Mouse (Mus musculus): ENCODE data around the gene Kctd5. TPM values are rescaled to one million over a fixed set of nuclear protein-coding genes. Genes with fewer than 3 reads are reported as not detected.

Kctd5 gene
- polyA plus RNA-seq, 1 experiment from 2014 or later, result 34.3 TPM

DNA sequence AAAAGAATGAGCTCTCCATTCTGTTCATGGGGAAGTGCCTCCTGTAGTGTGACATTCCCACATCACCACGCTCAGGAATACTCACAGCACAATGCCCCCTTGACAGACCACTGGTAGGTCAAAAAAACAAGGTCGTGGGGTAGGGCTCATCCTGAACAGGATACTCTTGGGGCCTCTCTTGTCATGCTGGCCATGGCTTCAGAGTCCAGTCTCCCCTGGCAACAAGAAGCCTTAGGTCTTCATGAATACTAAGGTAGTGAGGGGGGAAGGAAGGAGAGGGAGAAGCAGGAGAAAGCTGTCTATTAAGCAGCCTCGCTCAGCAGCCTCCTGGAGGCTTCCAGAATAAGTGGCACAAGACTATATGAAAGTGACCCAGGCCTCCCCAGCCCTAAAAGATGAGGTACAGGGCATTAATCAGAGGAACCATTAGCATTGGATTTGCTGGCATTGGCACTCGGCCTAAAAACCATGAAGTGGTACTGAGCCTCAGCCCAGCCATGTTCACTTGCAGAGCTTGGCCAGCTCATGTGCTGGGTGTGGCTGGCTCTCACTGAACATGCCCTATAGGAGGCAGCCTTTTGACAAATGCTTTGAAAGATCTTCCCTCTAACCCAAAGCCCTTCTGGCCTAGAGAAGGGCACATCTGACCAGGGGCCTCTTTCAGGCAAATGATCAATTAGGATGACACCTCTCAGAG lies 10.7 kb downstream of the Kctd5 start:
- WGBS, result 82% methylated on average over 4 of the region's 4 CpGs

DNA sequence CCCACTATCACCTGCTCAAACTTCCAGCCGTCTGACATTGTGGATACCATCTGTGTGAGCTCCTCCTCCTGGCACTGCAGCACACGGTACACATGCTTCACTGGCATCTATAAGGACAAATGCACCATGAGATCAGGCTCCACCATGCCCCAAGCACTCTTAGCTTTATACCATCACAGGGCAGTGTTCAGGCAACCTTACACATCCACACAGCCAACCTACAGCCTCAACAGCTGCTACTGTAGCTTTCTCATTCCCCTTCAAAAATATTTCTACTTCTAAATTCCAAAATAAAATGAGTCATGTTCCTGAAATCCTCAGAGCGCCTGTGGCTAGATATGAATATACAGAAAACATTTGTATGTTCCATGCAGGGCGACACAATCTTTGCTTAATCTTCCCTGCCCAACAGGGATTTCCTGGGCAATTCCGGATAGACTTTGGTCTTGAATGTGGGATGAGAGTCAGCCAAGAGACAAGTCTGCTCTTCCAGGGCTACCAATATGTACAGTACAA lies 15.5 kb downstream of the Kctd5 start:
- no peak overlapping the region for H3K4me2 ChIP-seq (replicated peaks; ENCODE audit: low read depth, low read length)
- H3K4me1 ChIP-seq (ENCODE audit: insufficient read depth, low read depth, low read length), result no peaks in the 10 kb centered on the region
- no peak overlapping the region for H3K27ac ChIP-seq (ENCODE audit: low read length)
- H3K9ac ChIP-seq (replicated peaks; ENCODE audit: low read depth), result no peak overlapping the region
- no peaks in the 10 kb centered on the region for H3K9me3 ChIP-seq (ENCODE audit: low read length)
- ATAC-seq, result no peak
- WGBS, result 87% methylated on average over 5 of the region's 5 CpGs
- peaks cover 35% of the 10 kb centered on the region for H3K36me3 ChIP-seq (ENCODE audit: insufficient read depth, low read length)
- no peak for DNase-seq (ENCODE audit: low spot score)
- TF ChIP-seq EP300 (IDR thresholded peaks at IDR 0.05) (no peak), CTCF (IDR thresholded peaks at IDR 0.05) (no peak)
- H3K4me3 ChIP-seq (ENCODE audit: low read depth, low read length), result no peak overlapping the region
- no peaks in the 10 kb centered on the region for H3K27me3 ChIP-seq (replicated peaks; ENCODE audit: insufficient read depth, low read length)

More for the DNA sequence above, 10.7 kb downstream of the Kctd5 start:
- Histone ChIP-seq H3K9me3 (ENCODE audit: low read length) (no peaks in the 10 kb centered on the region), H3K9ac (replicated peaks; ENCODE audit: low read depth) (no peak overlapping the region), H3K4me1 (ENCODE audit: insufficient read depth, low read depth, low read length) (no peaks in the 10 kb centered on the region), H3K27ac (ENCODE audit: low read length) (no peak overlapping the region), H3K36me3 (ENCODE audit: insufficient read depth, low read length) (peaks cover 10% of the 10 kb centered on the region), H3K4me2 (replicated peaks; ENCODE audit: low read depth, low read length) (no peak overlapping the region), H3K27me3 (replicated peaks; ENCODE audit: insufficient read depth, low read length) (no peaks in the 10 kb centered on the region), H3K4me3 (ENCODE audit: low read depth, low read length) (no peak overlapping the region)
- no peak for DNase-seq (ENCODE audit: low spot score)
- ATAC-seq, result no peak
- TF ChIP-seq EP300 (IDR thresholded peaks at IDR 0.05) (no peak), CTCF (IDR thresholded peaks at IDR 0.05) (no peak; the same call in 1 of the 2 replicates)

DNA sequence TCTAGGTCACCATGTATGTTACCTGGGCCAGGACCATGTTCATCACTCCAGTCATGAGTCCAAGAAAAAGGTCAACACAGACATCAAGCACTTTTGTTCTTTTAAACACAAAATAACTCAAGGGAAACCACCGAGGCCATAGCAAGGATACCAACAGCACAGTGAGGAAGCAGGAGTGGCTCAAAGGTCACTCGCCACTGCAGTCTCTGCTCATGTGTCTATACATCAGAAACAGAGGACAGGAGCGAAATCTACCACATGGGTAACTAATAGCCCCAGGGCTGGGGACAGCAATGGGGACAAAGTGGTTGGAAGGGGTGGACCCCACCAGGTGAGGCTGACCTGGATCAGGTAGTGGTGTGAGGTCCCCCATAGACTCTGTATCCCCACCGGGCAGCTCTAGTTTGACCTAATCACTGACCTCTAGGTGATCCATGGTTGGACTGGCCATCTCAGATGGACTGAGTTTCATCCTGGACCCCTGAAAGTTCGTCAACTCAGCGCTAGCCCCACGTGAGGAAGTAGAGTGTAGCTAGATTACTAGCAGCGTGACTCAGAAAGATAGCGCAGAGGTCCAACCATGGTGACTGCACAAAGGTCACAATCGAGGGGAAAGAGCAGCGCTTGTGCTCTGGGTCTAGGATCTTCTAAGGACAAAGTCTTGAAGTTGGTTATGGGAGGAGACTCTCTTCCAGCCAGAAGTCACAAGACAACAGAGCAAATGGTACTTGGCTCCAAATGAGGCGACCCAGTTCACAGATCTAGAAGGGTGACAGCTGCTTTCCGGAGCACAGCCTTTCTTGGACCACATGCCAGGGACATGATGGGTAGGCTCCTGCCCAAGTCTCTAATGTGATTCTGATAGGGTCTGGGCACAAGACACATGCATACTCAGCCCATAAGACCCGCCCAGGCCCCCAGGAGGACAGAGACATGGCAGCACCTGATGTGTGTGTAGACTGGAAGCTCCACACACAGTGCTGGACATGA lies 16.4 kb downstream of the Kctd5 start:
- Histone ChIP-seq H3K27ac (ENCODE audit: low read length) (no peak overlapping the region), H3K9ac (replicated peaks; ENCODE audit: low read depth) (no peak overlapping the region), H3K36me3 (ENCODE audit: insufficient read depth, low read length) (peaks cover 38% of the 10 kb centered on the region), H3K27me3 (replicated peaks; ENCODE audit: insufficient read depth, low read length) (no peaks in the 10 kb centered on the region), H3K9me3 (ENCODE audit: low read length) (no peaks in the 10 kb centered on the region), H3K4me1 (ENCODE audit: insufficient read depth, low read depth, low read length) (no peaks in the 10 kb centered on the region), H3K4me3 (ENCODE audit: low read depth, low read length) (no peak overlapping the region), H3K4me2 (replicated peaks; ENCODE audit: low read depth, low read length) (no peak overlapping the region)
- DNase-seq (ENCODE audit: low spot score) (no peak), ATAC-seq (no peak)
- 87% methylated on average over 14 of the region's 14 CpGs for WGBS
- TF ChIP-seq EP300 (IDR thresholded peaks at IDR 0.05) (no peak), CTCF (IDR thresholded peaks at IDR 0.05) (no peak)

DNA sequence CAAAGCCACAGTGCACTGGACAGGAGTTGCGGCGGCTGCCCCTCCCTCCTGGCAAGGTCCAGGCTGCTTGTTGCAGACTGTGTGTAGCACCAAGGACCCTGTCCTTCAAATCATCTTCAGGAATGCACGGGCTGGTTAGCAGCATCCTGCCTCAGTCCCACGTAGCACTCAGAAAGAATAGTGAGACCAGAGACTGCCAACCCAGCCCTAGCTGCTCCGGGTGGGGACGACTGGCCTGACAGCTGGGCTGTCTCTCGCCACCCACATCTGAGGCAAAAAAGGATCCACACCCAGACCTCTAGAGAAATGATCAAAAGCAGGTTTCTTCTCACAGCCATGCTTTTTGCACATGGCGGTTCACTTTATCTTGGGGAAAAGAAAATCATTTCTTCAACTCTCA lies 24.3 kb downstream of the Kctd5 start:
- Histone ChIP-seq H3K4me3 (ENCODE audit: low read depth, low read length) (no peak overlapping the region), H3K9me3 (ENCODE audit: low read length) (no peaks in the 10 kb centered on the region), H3K4me1 (ENCODE audit: insufficient read depth, low read depth, low read length) (no peaks in the 10 kb centered on the region), H3K9ac (replicated peaks; ENCODE audit: low read depth) (no peak overlapping the region), H3K36me3 (ENCODE audit: insufficient read depth, low read length) (peaks cover 19% of the 10 kb centered on the region; the same call in 1 of the 2 replicates), H3K27me3 (replicated peaks; ENCODE audit: insufficient read depth, low read length) (no peaks in the 10 kb centered on the region), H3K4me2 (replicated peaks; ENCODE audit: low read depth, low read length) (no peak overlapping the region), H3K27ac (ENCODE audit: low read length) (no peak overlapping the region)
- no peak for ATAC-seq
- no peak for DNase-seq (ENCODE audit: low spot score)
- no peak for TF ChIP-seq CTCF (IDR thresholded peaks at IDR 0.05)
- no peak for TF ChIP-seq EP300 (IDR thresholded peaks at IDR 0.05)
- 92% methylated on average over 8 of the region's 8 CpGs for WGBS

DNA sequence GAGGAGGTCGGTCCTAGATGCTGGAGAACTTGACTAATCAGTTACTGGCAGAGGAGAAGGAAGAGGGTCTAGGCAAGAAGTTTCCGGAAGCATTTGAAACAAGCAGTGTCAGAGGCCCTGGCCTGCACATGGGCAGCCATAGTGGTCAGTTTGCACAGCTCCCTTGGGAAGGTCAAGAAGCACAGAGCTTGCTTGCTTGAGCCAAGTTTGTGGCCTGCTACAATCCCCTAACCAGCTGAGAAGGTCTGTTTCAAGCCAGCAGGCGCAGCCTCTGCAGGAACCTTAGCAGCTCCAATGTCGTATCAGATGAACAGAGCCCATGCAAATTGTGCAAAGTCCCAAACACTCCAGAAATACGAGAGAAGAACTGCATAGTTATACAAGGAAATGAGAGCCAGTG lies 25.2 kb downstream of the Kctd5 start:
- ATAC-seq, result no peak
- H3K4me2 ChIP-seq (replicated peaks; ENCODE audit: low read depth, low read length), result no peak overlapping the region
- H3K4me1 ChIP-seq (ENCODE audit: insufficient read depth, low read depth, low read length), result no peaks in the 10 kb centered on the region
- no peaks in the 10 kb centered on the region for H3K9me3 ChIP-seq (ENCODE audit: low read length)
- TF ChIP-seq EP300 (IDR thresholded peaks at IDR 0.05), result no peak
- TF ChIP-seq CTCF (IDR thresholded peaks at IDR 0.05), result no peak
- H3K36me3 ChIP-seq (ENCODE audit: insufficient read depth, low read length), result peaks cover 14% of the 10 kb centered on the region; the same call in 1 of the 2 replicates
- no peak overlapping the region for H3K27ac ChIP-seq (ENCODE audit: low read length)
- DNase-seq (ENCODE audit: low spot score), result no peak
- no peak overlapping the region for H3K9ac ChIP-seq (replicated peaks; ENCODE audit: low read depth)
- 71% methylated on average over 5 of the region's 5 CpGs for WGBS
- H3K4me3 ChIP-seq (ENCODE audit: low read depth, low read length), result no peak overlapping the region
- H3K27me3 ChIP-seq (replicated peaks; ENCODE audit: insufficient read depth, low read length), result no peaks in the 10 kb centered on the region

DNA sequence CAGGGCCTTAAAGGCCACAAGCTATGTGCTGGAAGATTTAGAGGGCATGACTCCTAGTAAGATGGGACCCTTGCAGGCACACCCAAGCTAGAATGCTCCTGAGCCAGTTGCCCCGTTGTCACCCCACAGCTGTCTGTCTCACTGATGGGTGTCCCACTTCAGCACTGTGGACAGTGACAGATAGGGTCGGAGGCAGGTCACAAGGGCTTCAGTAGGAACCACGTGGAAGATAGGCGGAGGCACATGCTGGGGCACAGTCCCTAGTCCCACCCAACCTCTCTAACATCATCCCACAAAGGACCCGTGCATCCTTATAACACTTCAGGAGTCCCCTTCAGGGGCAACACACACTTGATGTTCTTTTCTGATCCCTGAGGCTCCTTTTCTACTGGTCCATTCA lies 27.3 kb downstream of the Kctd5 start:
- TF ChIP-seq EP300 (IDR thresholded peaks at IDR 0.05) (no peak), CTCF (IDR thresholded peaks at IDR 0.05) (no peak)
- H3K4me1 ChIP-seq (ENCODE audit: insufficient read depth, low read depth, low read length), result no peaks in the 10 kb centered on the region
- H3K36me3 ChIP-seq (ENCODE audit: insufficient read depth, low read length), result peaks cover 7% of the 10 kb centered on the region; the same call in 1 of the 2 replicates
- H3K27me3 ChIP-seq (replicated peaks; ENCODE audit: insufficient read depth, low read length), result no peaks in the 10 kb centered on the region
- DNase-seq (ENCODE audit: low spot score) (no peak), ATAC-seq (no peak)
- H3K27ac ChIP-seq (ENCODE audit: low read length), result no peak overlapping the region
- H3K4me3 ChIP-seq (ENCODE audit: low read depth, low read length), result no peak overlapping the region
- 25% methylated on average over 5 of the region's 5 CpGs for WGBS
- no peaks in the 10 kb centered on the region for H3K9me3 ChIP-seq (ENCODE audit: low read length)
- H3K9ac ChIP-seq (replicated peaks; ENCODE audit: low read depth), result no peak overlapping the region
- no peak overlapping the region for H3K4me2 ChIP-seq (replicated peaks; ENCODE audit: low read depth, low read length)

All from lung, postnatal 0 days (tissue).